In the genomic region with DNA sequence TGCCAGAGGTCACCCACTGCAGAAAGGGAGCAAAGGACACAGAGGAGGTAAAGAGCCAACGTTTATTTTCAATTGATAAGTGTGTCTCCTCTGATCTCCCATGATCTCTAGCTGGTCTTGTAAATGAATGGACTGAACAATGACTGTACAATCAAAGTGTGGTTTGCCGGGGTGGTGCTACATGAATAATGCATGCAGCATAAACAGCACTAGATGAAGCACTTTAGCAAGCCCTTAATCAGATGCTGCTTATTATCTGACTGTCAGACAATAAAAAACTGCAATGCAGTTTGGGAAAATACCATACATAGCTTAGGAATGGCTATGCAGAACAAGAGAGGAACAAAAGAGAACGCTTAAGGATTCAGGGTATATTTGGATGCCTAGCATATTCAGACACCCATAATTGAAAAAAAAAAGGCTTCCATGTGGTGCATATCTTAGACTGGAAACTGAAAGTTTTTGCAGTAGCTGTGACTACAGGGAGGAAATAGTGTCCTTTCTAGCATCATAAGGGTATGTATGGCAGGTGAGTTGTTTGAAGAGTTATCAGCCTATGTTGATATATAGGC, we compare ENCODE assay signal across 27 mouse cellular contexts. TPM values are rescaled to one million over a fixed set of nuclear protein-coding genes. Genes with fewer than 3 reads are reported as not detected.
A peak's percentile ranks its signal among the peaks of the same experiment; 100 is the strongest.
DNase-seq lines count a peak whose midpoint lies in the region; ATAC-seq lines count a peak whose summit lies in the region.
"Had no signal": no experiment of that assay in that cellular context is flagged by ENCODE, and none has a peak within 500 bp of the region (broad histone marks: within the 10 kb centered on the region; RNA-seq: fewer than 3 reads in every experiment).

No protein-coding gene starts in this region.

- 24% methylated on average over 3 of the region's 3 CpGs for WGBS in hindbrain, embryonic 13.5 days
- WGBS in hindbrain, embryonic 10.5 days, result 49% methylated on average over 3 of the region's 3 CpGs
- 27% methylated on average over 3 of the region's 3 CpGs for WGBS in forebrain, embryonic 15.5 days
- 21% methylated on average over 3 of the region's 3 CpGs for WGBS in neural tube, embryonic 13.5 days

- H3K4me1 ChIP-seq in hindbrain, embryonic 13.5 days (replicated peaks), result 0 out of 2 replicates have a peak, but pooled peaks cover 5% of the 10 kb centered on the region
- peaks cover 6% of the 10 kb centered on the region; the same call in 1 of the 2 replicates for H3K4me1 ChIP-seq in hindbrain, embryonic 10.5 days (replicated peaks)
- H3K4me1 ChIP-seq in forebrain, embryonic 15.5 days, result no peaks in the 10 kb centered on the region
- H3K4me1 ChIP-seq in neural tube, embryonic 13.5 days (replicated peaks), result no peaks in the 10 kb centered on the region
- H3K4me1 ChIP-seq: heart, embryonic 15.5 days; hindbrain, embryonic 15.5 days had no signal

- H3K27me3 ChIP-seq in hindbrain, embryonic 13.5 days, result no peaks in the 10 kb centered on the region
- no peaks in the 10 kb centered on the region for H3K27me3 ChIP-seq in hindbrain, embryonic 10.5 days (ENCODE audit: insufficient read depth, poor library complexity, severe bottlenecking)
- H3K27me3 ChIP-seq in forebrain, embryonic 15.5 days, result no peaks in the 10 kb centered on the region
- no peaks in the 10 kb centered on the region for H3K27me3 ChIP-seq in neural tube, embryonic 13.5 days
- H3K27me3 ChIP-seq: heart, embryonic 15.5 days; hindbrain, embryonic 15.5 days had no signal

- no peaks in the 10 kb centered on the region for H3K36me3 ChIP-seq in hindbrain, embryonic 13.5 days
- H3K36me3 ChIP-seq in hindbrain, embryonic 10.5 days, result no peaks in the 10 kb centered on the region
- H3K36me3 ChIP-seq in forebrain, embryonic 15.5 days, result no peaks in the 10 kb centered on the region
- no peaks in the 10 kb centered on the region for H3K36me3 ChIP-seq in neural tube, embryonic 13.5 days
- H3K36me3 ChIP-seq: heart, embryonic 15.5 days; hindbrain, embryonic 15.5 days had no signal

- H3K9me3 ChIP-seq in hindbrain, embryonic 13.5 days, result no peaks in the 10 kb centered on the region
- H3K9me3 ChIP-seq in hindbrain, embryonic 10.5 days, result no peaks in the 10 kb centered on the region
- H3K9me3 ChIP-seq in forebrain, embryonic 15.5 days, result no peaks in the 10 kb centered on the region
- H3K9me3 ChIP-seq in neural tube, embryonic 13.5 days, result no peaks in the 10 kb centered on the region
- H3K9me3 ChIP-seq: heart, embryonic 15.5 days; hindbrain, embryonic 15.5 days had no signal

- H3K4me2 ChIP-seq in hindbrain, embryonic 13.5 days, result no peak overlapping the region
- H3K4me2 ChIP-seq in forebrain, embryonic 15.5 days (replicated peaks), result no peak overlapping the region
- no peak overlapping the region for H3K4me2 ChIP-seq in neural tube, embryonic 13.5 days
- H3K4me2 ChIP-seq: heart, embryonic 15.5 days; hindbrain, embryonic 15.5 days had no signal

- H3K4me3 ChIP-seq in hindbrain, embryonic 13.5 days, result no peak overlapping the region
- H3K4me3 ChIP-seq in hindbrain, embryonic 10.5 days, result no peak overlapping the region
- no peak overlapping the region for H3K4me3 ChIP-seq in forebrain, embryonic 15.5 days
- no peak overlapping the region for H3K4me3 ChIP-seq in neural tube, embryonic 13.5 days
- H3K4me3 ChIP-seq: heart, adult 2 months; heart, embryonic 15.5 days; hindbrain, embryonic 15.5 days; layer of hippocampus, adult 2 months; myocyte had no signal

- H3K27ac ChIP-seq in hindbrain, embryonic 13.5 days, result no peak overlapping the region
- H3K27ac ChIP-seq in hindbrain, embryonic 10.5 days, result no peak overlapping the region
- no peak overlapping the region for H3K27ac ChIP-seq in forebrain, embryonic 15.5 days (replicated peaks)
- H3K27ac ChIP-seq in neural tube, embryonic 13.5 days (replicated peaks), result 0 out of 2 replicates have a peak overlapping the region, but pooled peaks have one; percentile 14
- H3K27ac ChIP-seq: heart, adult 2 months; heart, embryonic 15.5 days; hindbrain, embryonic 15.5 days; layer of hippocampus, adult 2 months; liver, embryonic 14.5 days had no signal

- peak; percentile 43; the same call in 1 of the 2 replicates for ATAC-seq in hindbrain, embryonic 13.5 days (ENCODE audit: low FRiP score)
- ATAC-seq in forebrain, embryonic 15.5 days (replicated peaks), result peak; percentile 83
- 0 out of 2 replicates have a peak, but pooled peaks have one; percentile 19 for ATAC-seq in neural tube, embryonic 13.5 days (ENCODE audit: low read depth)

- no peak for DNase-seq in hindbrain, embryonic 10.5 days (ENCODE audit: low spot score)
- peak; percentile 2 for DNase-seq in embryo, embryonic 10.5 days (ENCODE audit: low spot score)
- no peak for DNase-seq in urinary bladder, postnatal 36 days (ENCODE audit: low spot score in 2 of 2)
- DNase-seq in heart, postnatal 4 days, result no peak
- DNase-seq: adrenal gland, postnatal 10 days; cerebellum, adult 8-10 months; gastrocnemius, postnatal 14 days; heart, adult 2 months; kidney, adult 11 months; kidney, postnatal 10 days; right cerebral cortex, postnatal 25 days; thymus, postnatal 4 days had no signal

- H3K9ac ChIP-seq in hindbrain, embryonic 13.5 days, result no peak overlapping the region
- no peak overlapping the region for H3K9ac ChIP-seq in forebrain, embryonic 15.5 days (replicated peaks)
- H3K9ac ChIP-seq in neural tube, embryonic 13.5 days, result no peak overlapping the region
- H3K9ac ChIP-seq: heart, embryonic 15.5 days; hindbrain, embryonic 15.5 days; liver, embryonic 14.5 days had no signal

RNA-seq across cellular contexts. Expression of gene Cntnap5c, which starts 30.1 kb away (rescaled TPM):
- polyA plus RNA-seq in hindbrain, embryonic 13.5 days (2015; fragmentation: Nextera tagmentation; extraction: Ambion mirVana), result 1.3 and 1.4 TPM in 2 replicates
- 0.09 TPM in 1 of 2 replicates, not detected in the other for polyA plus RNA-seq in hindbrain, embryonic 10.5 days (2016; fragmentation: Nextera tagmentation; extraction: Ambion mirVana)
- polyA plus RNA-seq in forebrain, embryonic 15.5 days (2015; fragmentation: Nextera tagmentation; extraction: Ambion mirVana), result 2.6 and 3.0 TPM in 2 replicates
- 1.2 and 1.5 TPM in 2 replicates for polyA plus RNA-seq in neural tube, embryonic 13.5 days (2015; fragmentation: Nextera tagmentation; extraction: Ambion mirVana)
- total RNA-seq in heart, postnatal 4 days (2021), result not detected
- total RNA-seq: adrenal gland, postnatal 10 days; gastrocnemius, postnatal 14 days; heart, adult 2 months; megakaryocyte progenitor cell, adult 5-6 weeks had no signal
- polyA plus RNA-seq: C2C12; heart, adult 2 months; heart, embryonic 15.5 days; limb, embryonic 11.5 days; liver, embryonic 14.5 days; lung, embryonic 16.5 days; myocyte had no signal

RNA-seq across cellular contexts. Expression of gene Gm21834, which starts 57.5 kb away (rescaled TPM):
- polyA plus RNA-seq in hindbrain, embryonic 13.5 days (2015; fragmentation: Nextera tagmentation; extraction: Ambion mirVana), result not detected in 2 replicates
- not detected in 2 replicates for polyA plus RNA-seq in hindbrain, embryonic 10.5 days (2016; fragmentation: Nextera tagmentation; extraction: Ambion mirVana)
- polyA plus RNA-seq in forebrain, embryonic 15.5 days (2015; fragmentation: Nextera tagmentation; extraction: Ambion mirVana), result not detected in 2 replicates
- polyA plus RNA-seq in neural tube, embryonic 13.5 days (2015; fragmentation: Nextera tagmentation; extraction: Ambion mirVana), result not detected in 2 replicates
- not detected for total RNA-seq in heart, postnatal 4 days (2021)
- total RNA-seq: adrenal gland, postnatal 10 days; gastrocnemius, postnatal 14 days; heart, adult 2 months; layer of hippocampus, adult 2 months; megakaryocyte progenitor cell, adult 5-6 weeks had no signal
- polyA plus RNA-seq: C2C12; cortical plate, adult 2 months; frontal cortex, adult 2 months; heart, adult 2 months; heart, embryonic 15.5 days; hindbrain, embryonic 15.5 days; limb, embryonic 11.5 days; liver, embryonic 14.5 days; lung, embryonic 16.5 days; myocyte; testis, adult 2 months had no signal

Comparison
In these comparisons a context has a peak if more than half of its experiments do, and no peak if none do; other contexts are left out.
1. ATAC-seq: peak in every context shown above with its lines; median percentile 83 in forebrain, embryonic 15.5 days; 43 in hindbrain, embryonic 13.5 days; 19 in neural tube, embryonic 13.5 days.